Mouse (Mus musculus): ENCODE data around the gene Rpl32. TPM values are rescaled to one million over a fixed set of nuclear protein-coding genes. Genes with fewer than 3 reads are reported as not detected.

Rpl32 gene
- polyA plus RNA-seq, 1 experiment = 89.1 TPM

DNA sequence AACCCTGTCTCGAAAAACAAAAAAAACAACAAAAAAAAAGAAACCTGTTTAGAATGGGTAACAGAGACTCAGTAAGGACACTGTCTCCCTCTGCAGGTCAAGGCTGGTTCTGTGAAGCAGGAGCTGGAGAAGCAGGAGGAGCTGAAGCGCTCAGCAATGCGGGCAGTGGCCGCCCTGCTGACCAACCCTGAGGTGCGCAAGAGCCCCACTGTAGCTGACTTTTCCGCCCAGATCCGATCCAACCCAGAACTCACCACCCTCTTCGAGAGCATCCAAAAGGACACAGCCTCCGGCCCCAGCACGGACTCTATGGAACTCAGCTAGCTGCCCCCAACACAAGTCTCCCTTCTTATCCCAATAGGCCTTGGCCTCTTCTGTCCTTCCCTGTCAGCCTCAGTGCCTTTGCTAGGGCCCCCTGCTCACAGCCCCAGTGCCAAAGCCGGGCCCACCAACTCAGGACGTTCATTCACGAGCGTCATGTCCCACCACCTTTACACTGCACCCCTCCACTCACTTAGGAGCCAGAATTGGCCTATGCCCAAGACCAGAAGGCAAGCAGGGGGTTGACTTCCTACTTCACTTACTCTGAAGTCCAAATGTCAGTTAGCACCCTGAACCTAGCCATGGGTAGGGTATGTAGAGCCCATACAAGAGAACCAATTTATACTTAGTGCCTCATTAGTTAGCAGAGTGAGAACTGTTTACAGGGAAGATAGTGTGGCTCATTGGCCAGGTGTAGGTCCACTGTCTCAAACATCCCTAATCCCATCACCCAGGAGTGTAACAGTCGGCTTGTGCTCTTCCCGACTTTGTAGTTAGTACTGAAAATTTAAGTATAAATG, 4.8 kb downstream of the Rpl32 start:
- no peaks in the 10 kb centered on the region for H3K9me3 ChIP-seq (ENCODE audit: control insufficient read depth, low read length)
- H3K4me3 ChIP-seq (replicated peaks) = no peak overlapping the region
- H3K36me3 ChIP-seq (ENCODE audit: control insufficient read depth) = peaks cover 78% of the 10 kb centered on the region
- peaks cover 36% of the 10 kb centered on the region for H3K4me1 ChIP-seq (ENCODE audit: control insufficient read depth)
- TF ChIP-seq TAL1 (IDR thresholded peaks at IDR 0.05; ENCODE audit: low read length) (no peak), GATA1 (IDR thresholded peaks at IDR 0.05; ENCODE audit: low read length) (no peak)
- H3K27me3 ChIP-seq (ENCODE audit: control insufficient read depth) = no peaks in the 10 kb centered on the region

DNA sequence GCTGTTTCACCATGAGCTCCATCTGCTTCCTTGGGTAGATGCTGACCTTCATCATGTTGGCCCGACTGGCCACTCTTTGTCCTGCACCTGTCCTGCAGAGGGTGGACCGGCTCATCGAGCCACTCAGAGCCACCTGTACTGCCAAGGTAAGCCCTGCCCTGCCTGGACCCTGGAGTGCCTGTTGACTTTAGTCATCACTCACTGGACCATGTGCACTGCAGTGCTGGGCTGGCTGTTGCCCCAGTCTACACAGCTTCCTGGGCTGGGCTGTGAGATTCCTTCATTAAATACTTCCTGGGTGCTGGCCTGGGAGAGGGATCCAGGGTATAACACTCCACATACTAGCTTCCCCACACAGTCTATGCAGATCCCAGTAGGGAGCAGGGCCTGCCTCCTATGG, 6.7 kb downstream of the Rpl32 start:
- no peak for TF ChIP-seq GATA1 (IDR thresholded peaks at IDR 0.05; ENCODE audit: low read length)
- Histone ChIP-seq H3K4me1 (ENCODE audit: control insufficient read depth) (peaks cover 22% of the 10 kb centered on the region), H3K27me3 (ENCODE audit: control insufficient read depth) (no peaks in the 10 kb centered on the region), H3K36me3 (ENCODE audit: control insufficient read depth) (peaks cover 80% of the 10 kb centered on the region), H3K9me3 (ENCODE audit: control insufficient read depth, low read length) (no peaks in the 10 kb centered on the region), H3K4me3 (replicated peaks) (no peak overlapping the region)

DNA sequence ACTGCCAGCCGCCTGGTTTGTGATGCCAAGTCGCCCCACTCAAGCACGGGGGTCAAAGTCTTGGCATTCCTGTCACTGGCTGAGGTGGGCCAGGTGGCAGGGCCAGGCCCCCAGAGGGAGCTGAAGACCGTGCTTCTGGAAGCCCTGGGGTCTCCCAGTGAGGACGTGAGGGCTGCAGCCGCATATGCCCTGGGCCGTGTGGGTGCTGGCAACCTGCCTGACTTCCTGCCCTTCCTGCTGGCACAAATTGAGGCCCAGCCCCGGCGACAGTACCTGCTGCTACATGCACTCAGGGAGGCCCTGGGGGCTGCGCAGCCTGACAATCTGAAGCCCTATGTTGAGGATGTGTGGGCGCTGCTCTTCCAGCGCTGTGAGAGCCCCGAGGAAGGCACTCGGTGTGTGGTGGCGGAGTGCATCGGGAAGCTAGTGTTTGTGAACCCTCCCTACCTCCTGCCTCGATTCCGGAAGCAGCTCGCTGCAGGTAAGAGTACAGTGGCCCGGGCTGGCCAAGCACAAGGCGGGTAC, 15.8 kb downstream of the Rpl32 start:
- no peak overlapping the region for H3K4me3 ChIP-seq (replicated peaks)
- TF ChIP-seq GATA1 (IDR thresholded peaks at IDR 0.05; ENCODE audit: low read length) (no peak), TAL1 (IDR thresholded peaks at IDR 0.05; ENCODE audit: low read length) (no peak)
- H3K4me1 ChIP-seq (ENCODE audit: control insufficient read depth) = no peaks in the 10 kb centered on the region
- peaks cover 45% of the 10 kb centered on the region for H3K36me3 ChIP-seq (ENCODE audit: control insufficient read depth)
- no peaks in the 10 kb centered on the region for H3K9me3 ChIP-seq (ENCODE audit: control insufficient read depth, low read length)
- no peaks in the 10 kb centered on the region for H3K27me3 ChIP-seq (ENCODE audit: control insufficient read depth)

DNA sequence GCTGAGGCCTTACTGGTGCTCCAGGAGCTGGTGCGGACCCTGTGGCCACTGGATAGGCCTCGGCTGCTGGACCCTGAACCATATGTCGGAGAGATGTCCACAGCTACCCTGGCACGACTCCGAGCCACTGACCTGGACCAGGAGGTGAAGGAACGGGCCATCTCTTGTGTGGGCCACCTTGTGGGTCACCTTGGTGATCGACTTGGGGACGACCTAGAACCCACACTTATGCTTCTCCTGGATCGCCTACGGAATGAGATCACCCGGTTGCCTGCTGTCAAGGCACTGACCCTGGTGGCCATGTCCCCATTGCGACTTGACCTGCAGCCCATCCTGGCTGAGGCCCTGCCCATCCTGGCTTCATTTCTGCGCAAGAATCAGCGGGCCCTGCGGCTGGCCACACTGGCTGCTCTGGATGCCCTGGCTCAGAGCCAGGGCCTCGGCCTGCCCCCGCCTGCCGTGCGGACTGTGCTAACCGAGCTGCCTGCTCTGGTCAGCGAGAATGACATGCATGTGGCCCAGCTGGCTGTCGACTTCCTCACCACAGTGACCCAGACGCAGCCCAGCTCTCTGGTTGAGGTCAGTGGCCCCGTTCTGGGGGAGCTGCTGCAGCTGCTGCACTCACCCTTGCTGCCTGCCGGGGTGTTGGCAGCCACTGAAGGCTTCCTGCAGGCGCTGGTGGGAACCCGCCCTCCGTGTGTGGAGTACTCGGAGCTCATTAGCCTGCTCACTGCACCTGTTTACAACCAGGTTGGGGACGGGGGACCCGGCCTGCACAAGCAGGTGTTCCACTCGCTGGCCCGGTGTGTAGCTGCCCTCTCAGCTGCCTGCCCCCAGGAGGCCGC, 16.5 kb downstream of the Rpl32 start:
- Histone ChIP-seq H3K4me3 (replicated peaks) (no peak overlapping the region), H3K36me3 (ENCODE audit: control insufficient read depth) (peaks cover 39% of the 10 kb centered on the region), H3K27me3 (ENCODE audit: control insufficient read depth) (no peaks in the 10 kb centered on the region), H3K9me3 (ENCODE audit: control insufficient read depth, low read length) (no peaks in the 10 kb centered on the region), H3K4me1 (ENCODE audit: control insufficient read depth) (no peaks in the 10 kb centered on the region)
- TF ChIP-seq TAL1 (IDR thresholded peaks at IDR 0.05; ENCODE audit: low read length) (no peak), GATA1 (IDR thresholded peaks at IDR 0.05; ENCODE audit: low read length) (no peak)

DNA sequence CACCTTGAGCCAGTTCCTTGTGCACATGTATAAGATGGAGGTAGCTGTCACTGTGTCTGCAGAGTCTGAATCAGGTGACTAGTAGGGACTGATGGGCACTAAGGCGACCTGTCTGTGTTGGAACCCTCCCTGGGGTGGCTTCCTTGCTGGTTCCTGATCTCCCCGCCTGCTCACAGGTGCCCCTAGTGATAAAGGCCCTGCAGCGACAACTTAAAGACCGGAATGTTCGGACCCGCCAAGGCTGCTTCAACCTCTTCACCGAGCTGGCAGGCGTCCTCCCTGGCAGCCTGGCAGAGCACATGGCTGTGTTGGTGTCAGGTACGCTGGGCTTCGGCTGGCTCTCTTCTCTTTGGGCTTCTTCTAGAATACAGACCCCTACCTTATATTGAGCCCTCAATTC, 17.5 kb downstream of the Rpl32 start:
- H3K9me3 ChIP-seq (ENCODE audit: control insufficient read depth, low read length) = no peaks in the 10 kb centered on the region
- H3K4me1 ChIP-seq (ENCODE audit: control insufficient read depth) = no peaks in the 10 kb centered on the region
- no peak overlapping the region for H3K4me3 ChIP-seq (replicated peaks)
- TF ChIP-seq TAL1 (IDR thresholded peaks at IDR 0.05; ENCODE audit: low read length) (no peak), GATA1 (IDR thresholded peaks at IDR 0.05; ENCODE audit: low read length) (no peak)
- no peaks in the 10 kb centered on the region for H3K27me3 ChIP-seq (ENCODE audit: control insufficient read depth)
- peaks cover 41% of the 10 kb centered on the region for H3K36me3 ChIP-seq (ENCODE audit: control insufficient read depth)

DNA sequence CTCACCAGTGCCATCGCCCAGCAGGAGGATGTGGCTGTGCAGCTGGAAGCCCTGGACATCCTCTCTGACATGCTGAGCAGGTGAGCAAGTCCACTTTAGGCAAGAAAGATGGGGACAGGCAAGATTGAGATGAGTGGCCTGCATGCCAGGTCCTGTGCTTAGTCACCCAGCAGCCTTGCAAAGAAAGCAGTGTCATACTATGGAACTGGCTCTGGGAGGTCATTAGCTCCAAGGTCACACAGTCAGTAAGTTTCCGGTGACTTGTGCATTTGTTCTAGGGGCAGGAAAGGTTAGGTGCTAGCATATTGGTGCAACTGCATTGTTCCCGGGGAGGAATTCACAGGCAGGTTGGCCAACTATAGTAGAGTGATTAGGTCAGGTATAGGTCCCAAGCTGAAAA, 25.8 kb downstream of the Rpl32 start:
- no peak for TF ChIP-seq GATA1 (IDR thresholded peaks at IDR 0.05; ENCODE audit: low read length)
- no peak for TF ChIP-seq TAL1 (IDR thresholded peaks at IDR 0.05; ENCODE audit: low read length)
- H3K9me3 ChIP-seq (ENCODE audit: control insufficient read depth, low read length) = no peaks in the 10 kb centered on the region
- H3K27me3 ChIP-seq (ENCODE audit: control insufficient read depth) = no peaks in the 10 kb centered on the region
- peaks cover 25% of the 10 kb centered on the region for H3K36me3 ChIP-seq (ENCODE audit: control insufficient read depth)
- no peak overlapping the region for H3K4me3 ChIP-seq (replicated peaks)
- H3K4me1 ChIP-seq (ENCODE audit: control insufficient read depth) = 0 out of 2 replicates have a peak, but pooled peaks cover 2% of the 10 kb centered on the region

DNA sequence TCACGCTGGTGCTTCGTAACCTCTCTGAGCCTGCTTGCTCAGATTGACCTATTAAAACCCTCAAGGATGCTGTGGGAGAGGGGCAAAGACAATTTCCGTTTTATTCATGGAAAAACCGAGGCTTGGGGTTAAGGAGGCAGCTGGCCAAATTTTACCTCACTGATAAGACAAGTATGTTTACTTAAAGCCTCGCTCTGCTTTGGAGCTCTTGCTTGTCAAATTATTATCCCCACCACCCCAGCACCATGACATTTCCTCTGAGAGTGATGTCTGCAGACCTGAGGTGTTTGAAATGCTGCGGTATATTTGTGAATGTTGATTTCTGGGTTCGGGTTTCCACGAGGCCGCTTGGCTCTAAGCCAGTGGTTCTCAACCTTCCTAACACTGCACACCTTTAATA, 32.2 kb downstream of the Rpl32 start:
- TF ChIP-seq GATA1 (IDR thresholded peaks at IDR 0.05; ENCODE audit: low read length) = no peak
- TF ChIP-seq TAL1 (IDR thresholded peaks at IDR 0.05; ENCODE audit: low read length) = no peak
- Histone ChIP-seq H3K4me1 (ENCODE audit: control insufficient read depth) (peaks cover 15% of the 10 kb centered on the region), H3K36me3 (ENCODE audit: control insufficient read depth) (peaks cover 3% of the 10 kb centered on the region; the same call in 1 of the 2 replicates), H3K4me3 (replicated peaks) (no peak overlapping the region), H3K9me3 (ENCODE audit: control insufficient read depth, low read length) (no peaks in the 10 kb centered on the region), H3K27me3 (ENCODE audit: control insufficient read depth) (no peaks in the 10 kb centered on the region)

DNA sequence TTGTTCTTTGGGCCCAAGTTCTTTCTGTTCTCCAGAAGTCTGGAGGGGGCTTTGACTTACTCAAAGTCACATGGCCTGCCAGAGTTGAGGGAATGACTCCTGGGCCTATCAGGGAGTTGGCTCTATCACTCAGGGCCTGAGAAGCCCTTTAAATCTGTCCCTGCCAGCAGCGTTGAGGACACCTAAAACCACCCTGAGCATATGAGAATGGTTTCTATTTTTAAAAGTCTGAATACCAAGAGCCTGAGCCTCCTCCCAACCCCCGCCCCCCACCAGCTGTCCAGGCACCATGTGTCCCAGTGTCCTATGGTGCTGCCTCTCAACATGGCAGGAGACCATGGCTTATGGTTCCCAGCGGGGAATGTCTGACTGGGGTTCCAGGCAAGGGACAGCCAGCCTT, 32.7 kb downstream of the Rpl32 start:
- TF ChIP-seq TAL1 (IDR thresholded peaks at IDR 0.05; ENCODE audit: low read length) (no peak), GATA1 (IDR thresholded peaks at IDR 0.05; ENCODE audit: low read length) (no peak)
- Histone ChIP-seq H3K27me3 (ENCODE audit: control insufficient read depth) (no peaks in the 10 kb centered on the region), H3K4me1 (ENCODE audit: control insufficient read depth) (peaks cover 15% of the 10 kb centered on the region), H3K36me3 (ENCODE audit: control insufficient read depth) (peaks cover 1% of the 10 kb centered on the region; the same call in 1 of the 2 replicates), H3K4me3 (replicated peaks) (no peak overlapping the region), H3K9me3 (ENCODE audit: control insufficient read depth, low read length) (no peaks in the 10 kb centered on the region)

DNA sequence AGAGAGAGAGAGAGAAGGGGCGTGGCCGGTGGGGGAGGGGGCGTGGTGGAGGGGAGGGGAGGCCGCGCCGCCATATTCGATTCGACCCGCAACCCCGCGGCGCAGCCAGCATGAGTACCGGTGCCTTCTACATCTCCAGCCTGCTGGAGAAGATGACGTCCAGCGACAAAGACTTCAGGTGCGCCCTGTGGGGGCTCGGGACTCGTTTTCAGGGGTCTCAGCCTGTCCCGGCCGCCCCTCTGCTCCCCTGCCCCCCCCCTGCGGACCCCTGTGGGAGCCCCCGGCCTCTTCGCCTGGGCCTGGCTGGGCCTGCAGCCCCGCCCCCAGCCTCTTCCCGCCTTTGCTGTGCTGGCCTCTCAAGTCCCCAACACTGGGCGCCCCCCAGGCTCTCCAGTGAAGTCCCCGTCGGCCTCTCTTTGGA, 34.0 kb downstream of the Rpl32 start, which contains the start of gene Cand2:
Gene Cand2 (plus strand): TSS at position 38 of the 421 bp plus-strand sequence.
- H3K4me1 ChIP-seq (ENCODE audit: control insufficient read depth) = peaks cover 17% of the 10 kb centered on the region
- H3K36me3 ChIP-seq (ENCODE audit: control insufficient read depth) = no peaks in the 10 kb centered on the region
- peak within 1 kb of the TSS; percentile 62 for H3K4me3 ChIP-seq (replicated peaks)
- no peak for TF ChIP-seq TAL1 (IDR thresholded peaks at IDR 0.05; ENCODE audit: low read length)
- TF ChIP-seq GATA1 (IDR thresholded peaks at IDR 0.05; ENCODE audit: low read length) = no peak
- H3K9me3 ChIP-seq (ENCODE audit: control insufficient read depth, low read length) = no peaks in the 10 kb centered on the region
- H3K27me3 ChIP-seq (ENCODE audit: control insufficient read depth) = no peaks in the 10 kb centered on the region

All from erythroblast, embryonic 14.5 days (primary cell).